Mouse (Mus musculus) heart, adult 10 weeks (tissue): Measurements from ENCODE around the gene Plekha5. TPM values are rescaled to one million over a fixed set of nuclear protein-coding genes. Genes with fewer than 3 reads are reported as not detected.

Experiments
- polyA plus RNA-seq: library from polyadenylated mRNA; stranded (reverse); fragments of 350-450 nt; fragmentation: Illumina TruSeq; extraction: RNeasy Lipid Tissue Mini Kit (QIAGEN cat#74804); gene quantifications from one replicate; pipeline ENCODE4 v1.2.3, GENCODE M21; 2014; ENCODE audit warnings: low read depth, low replicate concordance

The Plekha5 gene
- polyA plus RNA-seq, result 40.3 TPM

GRCm38 (mm10) chr6:140423846-140424200 is at the start of gene Plekha5:
Gene Plekha5, plus strand, starts transcription at chr6:140424054.

GRCm38 (mm10) chr6:140622391-140623225 is 198.8 kb downstream of the Plekha5 start, which contains the start of gene Aebp2:
Gene Aebp2, plus strand, starts transcription at chr6:140622663.

Other genes starting within 250 kb of the Plekha5 start
- gene Aebp2, start 198.6 kb downstream of the Plekha5 start, polyA plus RNA-seq, result 29.2 TPM